Mouse (Mus musculus) brain, adult 2 months (tissue): Measurements from ENCODE around the gene Park7.

ENCODE experiments used
- DNase-seq: peaks from one replicate; pipeline ENCODE4 v3.0.0; 2011; ENCODE audit warnings: low read depth, low spot score

Gene Park7

GRCm38 (mm10) chr4:150849964-150850363 is 64.3 kb downstream of the Park7 start:
- DNase-seq, result no peak
